Mouse (Mus musculus) stomach, embryonic 15.5 days (tissue): ENCODE measurements around the gene Timm8a1. TPM values are rescaled to one million over a fixed set of nuclear protein-coding genes. Genes with fewer than 3 reads are reported as not detected.
A peak's percentile ranks its signal among the peaks of the same experiment; 100 is the strongest.
"Not testable (repeated sequence)": the region's sequence is repeated elsewhere in the genome, so short reads cannot be mapped to it uniquely, and the experiment has no call there.

Experiments used
- ATAC-seq: fragments of 200-750 bp; cut with Nextera tagmentation; 2 replicates; pipeline ENCODE4 v1.8.0; 2017; ENCODE audit warnings: low read depth, moderate number of reproducible peaks, moderate TSS enrichment; ENCODE audit not compliant: insufficient read depth, low FRiP score
- H3K27ac ChIP-seq: fragments of 300-500 bp; sonication (generic); 2 replicates; pipeline ENCODE4 v1.5.1; 2015; ENCODE audit warnings: mild to moderate bottlenecking, inconsistent platforms
- H3K27me3 ChIP-seq: fragments of 300-500 bp; sonication (generic); replicated peaks from 2 replicates; pipeline ENCODE4 v1.6.1; 2015; ENCODE audit warnings: inconsistent platforms
- H3K36me3 ChIP-seq: fragments of 300-500 bp; sonication (generic); 2 replicates; pipeline ENCODE4 v1.6.1; 2015; ENCODE audit warnings: inconsistent platforms
- H3K4me1 ChIP-seq: fragments of 300-500 bp; sonication (generic); 2 replicates; pipeline ENCODE4 v1.6.1; 2015; ENCODE audit warnings: inconsistent platforms
- H3K4me2 ChIP-seq: fragments of 300-500 bp; sonication (generic); 2 replicates; pipeline ENCODE4 v1.6.1; 2015; ENCODE audit warnings: mild to moderate bottlenecking, inconsistent platforms
- H3K4me3 ChIP-seq: fragments of 300-500 bp; sonication (generic); replicated peaks from 2 replicates; pipeline ENCODE4 v1.5.1; 2015; ENCODE audit warnings: inconsistent platforms
- H3K9ac ChIP-seq: fragments of 300-500 bp; sonication (generic); 2 replicates; pipeline ENCODE4 v1.6.1; 2015; ENCODE audit warnings: inconsistent platforms
- H3K9me3 ChIP-seq: fragments of 300-500 bp; sonication (generic); 2 replicates; pipeline ENCODE4 v1.6.1; 2016; ENCODE audit warnings: inconsistent platforms
- WGBS: fragments of 180-500 bp; shearing (Covaris S2); methylation state at CpG from one replicate; pipeline ENCODE4 v1.1.7; 2015; 5-methylcytosine and 5-hydroxymethylcytosine counted together
- polyA plus RNA-seq: library from polyadenylated mRNA; unstranded; fragments of >200 nt; fragmentation: Nextera tagmentation; extraction: Ambion mirVana; gene quantifications from 2 replicates; pipeline ENCODE4 v1.2.1, GENCODE M21; 2015

Timm8a1 gene
- polyA plus RNA-seq, 1 experiment from 2014 or later, result 90.9 TPM

- WGBS, result 83% methylated on average over 8 of the region's 8 CpGs
- Histone ChIP-seq H3K4me1 (no peaks in the 10 kb centered on the region), H3K27me3 (0 out of 2 replicates have a peak, but pooled peaks cover 2% of the 10 kb centered on the region), H3K4me2 (no peak overlapping the region), H3K36me3 (no peaks in the 10 kb centered on the region), H3K9me3 (no peaks in the 10 kb centered on the region), H3K9ac (no peak overlapping the region), H3K4me3 (no peak overlapping the region), H3K27ac (no peak overlapping the region)
- no peak for ATAC-seq
Observed at GRCm38 (mm10) chrX:134566536-134567222, 25.0 kb upstream of the Timm8a1 start.

DNA sequence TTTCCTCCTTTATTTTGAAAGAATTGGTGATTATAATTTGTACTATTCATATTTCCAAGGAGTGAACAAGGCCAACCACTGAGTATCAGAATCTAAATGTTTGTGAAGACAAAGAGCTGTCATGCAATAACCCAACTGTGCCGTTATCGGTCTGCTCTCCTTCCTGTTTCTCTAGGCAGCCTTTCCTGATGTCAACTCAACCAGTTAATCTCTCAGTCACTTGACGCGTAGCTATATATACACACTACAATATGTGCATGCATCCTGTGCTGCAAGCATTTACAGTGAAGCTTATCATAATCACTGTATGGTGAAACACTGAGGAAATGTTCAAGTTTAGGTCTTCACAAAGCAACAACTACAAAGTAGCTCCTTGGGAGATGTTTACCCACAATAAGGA is 22.7 kb upstream of the Timm8a1 start:
- 0 out of 2 replicates have a peak, but pooled peaks cover 2% of the 10 kb centered on the region for H3K27me3 ChIP-seq
- no peak overlapping the region for H3K4me3 ChIP-seq
- H3K4me2 ChIP-seq, result no peak overlapping the region
- no peaks in the 10 kb centered on the region for H3K9me3 ChIP-seq
- WGBS, result 80% methylated on average over 4 of the region's 4 CpGs
- H3K4me1 ChIP-seq, result no peaks in the 10 kb centered on the region
- H3K27ac ChIP-seq, result no peak overlapping the region
- ATAC-seq, result no peak
- H3K9ac ChIP-seq, result no peak overlapping the region
- no peaks in the 10 kb centered on the region for H3K36me3 ChIP-seq

DNA sequence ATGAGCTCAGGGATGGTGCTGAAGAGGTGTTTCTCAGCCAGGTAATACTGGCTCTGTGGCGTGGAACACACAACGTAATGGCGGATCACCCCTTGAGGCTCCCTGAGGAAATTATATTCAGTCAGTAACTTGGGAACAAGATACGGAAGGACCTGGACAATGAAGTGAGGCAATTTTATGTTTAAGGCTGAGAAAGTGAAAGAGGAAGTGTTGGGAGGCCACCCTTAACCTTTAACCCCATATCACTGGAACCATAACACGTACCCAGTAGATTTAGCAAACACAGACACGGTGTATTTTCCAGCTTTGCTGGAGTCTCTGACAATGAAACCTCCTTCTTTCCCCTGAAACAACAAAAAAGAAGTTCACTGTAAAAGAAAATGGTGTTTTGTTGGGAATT is 12.8 kb upstream of the Timm8a1 start:
- Histone ChIP-seq H3K9me3 (no peaks in the 10 kb centered on the region), H3K36me3 (no peaks in the 10 kb centered on the region), H3K4me3 (no peak overlapping the region), H3K4me2 (no peak overlapping the region), H3K9ac (no peak overlapping the region), H3K27me3 (no peaks in the 10 kb centered on the region), H3K4me1 (no peaks in the 10 kb centered on the region), H3K27ac (no peak overlapping the region)
- no peak for ATAC-seq
- WGBS, result 69% methylated on average over 6 of the region's 6 CpGs

DNA sequence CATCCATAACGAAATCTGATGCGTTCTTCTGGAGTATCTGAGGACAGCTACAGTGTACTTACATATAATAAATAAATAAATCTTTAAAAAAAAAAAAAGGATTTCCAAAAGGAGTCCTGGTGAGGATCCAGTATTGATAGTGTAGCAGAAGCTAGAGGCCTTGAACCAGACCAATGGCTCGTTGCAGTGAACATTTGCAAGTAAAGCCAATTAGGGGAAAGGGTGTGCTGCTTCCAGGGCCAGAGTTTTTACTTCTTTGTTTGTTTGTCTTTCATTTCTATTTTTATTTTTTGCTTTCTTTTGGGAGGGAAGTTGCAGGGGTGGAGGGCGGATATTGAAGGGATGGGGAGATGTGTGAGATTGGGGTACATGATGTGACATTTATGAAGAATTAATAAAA is 11.7 kb upstream of the Timm8a1 start:
- no peak overlapping the region for H3K27ac ChIP-seq
- no peak for ATAC-seq
- no peak overlapping the region for H3K4me3 ChIP-seq
- H3K4me1 ChIP-seq, result no peaks in the 10 kb centered on the region
- no peak overlapping the region for H3K9ac ChIP-seq
- H3K9me3 ChIP-seq, result no peaks in the 10 kb centered on the region
- no peaks in the 10 kb centered on the region for H3K36me3 ChIP-seq
- no peaks in the 10 kb centered on the region for H3K27me3 ChIP-seq
- WGBS, result 87% methylated on average over 4 of the region's 4 CpGs
- H3K4me2 ChIP-seq, result no peak overlapping the region

DNA sequence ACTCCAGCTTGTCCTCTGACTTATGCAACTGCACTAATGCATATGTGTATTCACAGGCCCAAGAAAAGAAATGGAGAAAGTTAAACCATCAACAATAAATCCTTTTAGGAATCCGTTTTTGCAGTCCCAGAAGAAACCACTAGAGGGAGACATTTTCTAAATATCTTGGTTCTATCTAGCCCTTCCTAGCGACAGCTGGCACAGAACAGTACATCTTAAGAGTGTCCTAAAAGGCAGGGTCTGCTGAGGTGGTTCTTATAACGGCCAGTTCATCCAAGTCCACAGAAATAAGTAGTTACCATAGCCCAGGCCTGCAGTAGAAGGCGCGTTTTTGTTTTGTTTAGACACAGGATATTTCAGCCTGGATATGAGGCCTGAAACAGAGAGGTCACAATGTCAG is 9.2 kb upstream of the Timm8a1 start:
- Histone ChIP-seq H3K36me3 (no peaks in the 10 kb centered on the region), H3K9me3 (no peaks in the 10 kb centered on the region), H3K27ac (no peak overlapping the region), H3K9ac (no peak overlapping the region), H3K4me1 (no peaks in the 10 kb centered on the region), H3K4me2 (no peak overlapping the region), H3K4me3 (no peak overlapping the region), H3K27me3 (no peaks in the 10 kb centered on the region)
- ATAC-seq, result no peak
- WGBS, result 22% methylated on average over 5 of the region's 5 CpGs

- no peak overlapping the region for H3K9ac ChIP-seq
- no peak overlapping the region for H3K27ac ChIP-seq
- no peaks in the 10 kb centered on the region for H3K27me3 ChIP-seq
- no peak for ATAC-seq
- WGBS, result 88% methylated on average over 4 of the region's 4 CpGs
- H3K4me1 ChIP-seq, result no peaks in the 10 kb centered on the region
- H3K4me3 ChIP-seq, result no peak overlapping the region
- H3K4me2 ChIP-seq, result no peak overlapping the region
- H3K9me3 ChIP-seq, result no peaks in the 10 kb centered on the region
- no peaks in the 10 kb centered on the region for H3K36me3 ChIP-seq
Observed at GRCm38 (mm10) chrX:134547330-134547729, 5.7 kb upstream of the Timm8a1 start.

- H3K27me3 ChIP-seq, result no peaks in the 10 kb centered on the region
- no peaks in the 10 kb centered on the region for H3K9me3 ChIP-seq
- H3K4me3 ChIP-seq, result peak overlapping the region; percentile 54
- ATAC-seq, result no peak
- WGBS, result 17% methylated on average over 6 of the region's 6 CpGs
- H3K4me2 ChIP-seq, result peak overlapping the region; percentile 42; the same call in 1 of the 2 replicates
- H3K9ac ChIP-seq, result no peak overlapping the region
- peak overlapping the region; percentile 90 for H3K27ac ChIP-seq
- H3K4me1 ChIP-seq, result no peaks in the 10 kb centered on the region
- H3K36me3 ChIP-seq, result no peaks in the 10 kb centered on the region
Observed at GRCm38 (mm10) chrX:134541955-134542308, 267 bp upstream of the Timm8a1 start.

- ATAC-seq, result no peak
- Histone ChIP-seq H3K4me3 (peak overlapping the region; percentile 54), H3K9ac (no peak overlapping the region), H3K4me1 (no peaks in the 10 kb centered on the region), H3K36me3 (no peaks in the 10 kb centered on the region), H3K27me3 (no peaks in the 10 kb centered on the region), H3K9me3 (no peaks in the 10 kb centered on the region), H3K27ac (no peak overlapping the region), H3K4me2 (peak overlapping the region; percentile 53)
- WGBS, result 23% methylated on average over 12 of the region's 12 CpGs
Observed at GRCm38 (mm10) chrX:134540414-134541135, 1.1 kb downstream of the Timm8a1 start.

DNA sequence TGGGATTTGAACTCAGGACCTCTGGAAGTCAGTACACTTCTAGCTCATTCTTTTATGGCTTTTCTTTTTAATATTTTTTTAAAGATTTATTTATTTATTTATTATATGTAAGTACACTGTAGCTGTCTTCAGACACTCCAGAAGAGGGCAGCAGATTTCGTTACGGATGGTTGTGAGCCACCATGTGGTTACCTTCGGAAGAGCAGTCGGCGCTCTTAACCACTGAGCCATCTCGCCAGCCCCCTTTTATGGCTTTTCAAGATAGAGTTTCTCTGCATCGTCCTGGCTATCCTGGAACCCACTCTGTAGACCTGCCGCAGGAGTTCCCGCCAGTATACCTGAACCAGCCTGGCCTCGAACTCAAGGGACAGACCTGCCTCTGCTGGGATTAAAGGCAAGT is 1.9 kb downstream of the Timm8a1 start:
- H3K4me2 ChIP-seq, result peak overlapping the region; percentile 53; the same call in 1 of the 2 replicates
- H3K9ac ChIP-seq, ATAC-seq, H3K9me3 ChIP-seq, H3K36me3 ChIP-seq, H3K27me3 ChIP-seq, H3K4me3 ChIP-seq, H3K4me1 ChIP-seq, H3K27ac ChIP-seq: not testable (repeated sequence)
- WGBS, result 85% methylated on average over 10 of the region's 10 CpGs

DNA sequence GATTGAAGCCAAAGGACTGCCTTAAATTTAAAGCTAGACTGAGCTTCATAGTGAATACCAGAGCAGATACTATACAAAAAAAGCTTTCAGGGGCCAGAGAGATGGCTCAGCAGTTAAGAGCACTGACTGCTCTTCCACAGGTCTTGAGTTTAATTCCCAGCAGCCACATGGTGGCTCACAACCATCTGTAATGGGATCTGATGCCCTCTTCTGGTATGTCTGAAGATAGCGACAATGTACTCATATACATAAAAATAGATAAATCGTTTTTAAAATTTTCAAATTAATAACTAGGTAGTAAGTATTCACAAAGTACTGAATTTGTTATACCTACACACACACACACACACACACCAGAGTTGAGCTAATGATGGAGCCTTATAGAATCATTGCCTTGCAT is 8.3 kb downstream of the Timm8a1 start:
- Histone ChIP-seq H3K4me1 (no peaks in the 10 kb centered on the region), H3K27me3 (no peaks in the 10 kb centered on the region), H3K4me2 (no peak overlapping the region), H3K4me3 (no peak overlapping the region), H3K27ac (no peak overlapping the region), H3K9me3 (no peaks in the 10 kb centered on the region), H3K9ac (no peak overlapping the region), H3K36me3 (no peaks in the 10 kb centered on the region)
- WGBS, result 72% methylated on average over 2 of the region's 2 CpGs
- no peak for ATAC-seq

GRCm38 (mm10) chrX:134525260-134525659 is 16.4 kb downstream of the Timm8a1 start:
- no peaks in the 10 kb centered on the region for H3K27me3 ChIP-seq
- no peaks in the 10 kb centered on the region for H3K36me3 ChIP-seq
- ATAC-seq, result no peak
- H3K4me3 ChIP-seq, result no peak overlapping the region
- H3K27ac ChIP-seq, result no peak overlapping the region
- no peaks in the 10 kb centered on the region for H3K4me1 ChIP-seq
- no peak overlapping the region for H3K4me2 ChIP-seq
- no peaks in the 10 kb centered on the region for H3K9me3 ChIP-seq
- H3K9ac ChIP-seq, result no peak overlapping the region
- 72% methylated on average over 4 of the region's 4 CpGs for WGBS

DNA sequence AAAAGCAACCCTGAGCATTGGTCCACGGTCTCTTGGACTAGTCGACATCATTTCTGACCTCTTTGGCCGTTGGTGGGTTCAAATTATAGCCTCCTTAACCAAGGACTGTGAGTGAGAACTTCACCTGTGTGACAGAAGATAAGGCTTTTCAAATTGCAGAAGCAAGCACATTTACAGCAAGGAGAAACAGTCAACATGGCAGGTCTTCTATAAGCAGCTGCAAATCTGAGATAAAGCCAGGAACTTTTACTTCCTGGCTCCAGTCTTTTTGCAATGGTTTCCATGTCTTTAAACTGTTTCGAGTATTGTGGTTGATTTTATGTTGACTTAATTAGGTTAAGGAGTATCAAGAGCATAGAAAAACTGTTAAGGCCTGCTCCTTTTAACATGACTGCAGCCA is 17.9 kb downstream of the Timm8a1 start:
- Histone ChIP-seq H3K9me3 (no peaks in the 10 kb centered on the region), H3K27ac (no peak overlapping the region), H3K4me3 (no peak overlapping the region), H3K4me2 (no peak overlapping the region), H3K27me3 (no peaks in the 10 kb centered on the region), H3K4me1 (no peaks in the 10 kb centered on the region), H3K9ac (no peak overlapping the region), H3K36me3 (no peaks in the 10 kb centered on the region)
- ATAC-seq, result no peak
- 73% methylated on average over 4 of the region's 4 CpGs for WGBS
